Mouse (Mus musculus): ENCODE measurements around the gene N4bp3. TPM values are rescaled to one million over a fixed set of nuclear protein-coding genes. Genes with fewer than 3 reads are reported as not detected.

The N4bp3 gene
- total RNA-seq, 2 experiments from 2014 or later: 22.1 to 23.1 TPM

GRCm38 (mm10) chr11:51609266-51609909 is 41.3 kb downstream of the N4bp3 start:
- no peak for DNase-seq
- intact Hi-C loops (cut with DNase I): no loop called here

- no peak for DNase-seq
- intact Hi-C loops (cut with DNase I): no loop called here
Observed at GRCm38 (mm10) chr11:51607096-51607738, 43.4 kb downstream of the N4bp3 start.

DNA sequence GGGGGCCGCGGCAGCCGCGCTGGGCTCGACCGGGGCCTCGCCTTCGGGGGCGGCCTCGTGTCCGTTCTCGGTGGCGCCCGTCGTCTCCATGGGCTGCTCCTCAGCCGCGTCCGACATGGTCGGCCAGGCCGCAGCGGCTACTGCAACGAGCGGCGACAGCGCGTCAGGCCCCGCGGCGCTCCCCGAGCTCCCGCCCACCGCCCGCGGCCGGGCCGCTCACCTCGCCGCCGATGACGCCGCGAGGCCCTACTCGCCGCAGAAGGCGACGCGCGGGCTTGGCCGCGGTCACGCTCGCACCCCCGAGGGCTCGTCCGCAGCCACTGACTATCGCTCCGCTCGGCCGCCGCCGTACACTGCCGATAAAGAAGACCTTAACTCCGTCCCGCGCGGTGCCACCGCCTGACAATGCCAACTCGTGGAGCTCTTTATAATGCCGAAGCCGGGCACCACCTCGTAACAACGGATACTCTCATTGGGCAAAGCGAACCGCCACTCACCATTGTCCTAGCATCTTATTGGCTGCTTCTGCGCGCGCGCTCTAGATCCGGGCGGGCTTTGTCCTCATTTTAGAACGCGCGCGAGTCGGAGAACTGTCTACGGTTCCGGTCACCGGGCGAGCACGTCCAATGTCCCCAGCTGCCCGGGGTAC is 44.1 kb downstream of the N4bp3 start, which contains the start of gene Hnrnpab:
Gene Hnrnpab (minus strand): TSS at position 401 of the 649 bp plus-strand sequence.
- intact Hi-C loops (cut with DNase I): no loop called here
- DNase-seq: peak; percentile 95 to 97

DNA sequence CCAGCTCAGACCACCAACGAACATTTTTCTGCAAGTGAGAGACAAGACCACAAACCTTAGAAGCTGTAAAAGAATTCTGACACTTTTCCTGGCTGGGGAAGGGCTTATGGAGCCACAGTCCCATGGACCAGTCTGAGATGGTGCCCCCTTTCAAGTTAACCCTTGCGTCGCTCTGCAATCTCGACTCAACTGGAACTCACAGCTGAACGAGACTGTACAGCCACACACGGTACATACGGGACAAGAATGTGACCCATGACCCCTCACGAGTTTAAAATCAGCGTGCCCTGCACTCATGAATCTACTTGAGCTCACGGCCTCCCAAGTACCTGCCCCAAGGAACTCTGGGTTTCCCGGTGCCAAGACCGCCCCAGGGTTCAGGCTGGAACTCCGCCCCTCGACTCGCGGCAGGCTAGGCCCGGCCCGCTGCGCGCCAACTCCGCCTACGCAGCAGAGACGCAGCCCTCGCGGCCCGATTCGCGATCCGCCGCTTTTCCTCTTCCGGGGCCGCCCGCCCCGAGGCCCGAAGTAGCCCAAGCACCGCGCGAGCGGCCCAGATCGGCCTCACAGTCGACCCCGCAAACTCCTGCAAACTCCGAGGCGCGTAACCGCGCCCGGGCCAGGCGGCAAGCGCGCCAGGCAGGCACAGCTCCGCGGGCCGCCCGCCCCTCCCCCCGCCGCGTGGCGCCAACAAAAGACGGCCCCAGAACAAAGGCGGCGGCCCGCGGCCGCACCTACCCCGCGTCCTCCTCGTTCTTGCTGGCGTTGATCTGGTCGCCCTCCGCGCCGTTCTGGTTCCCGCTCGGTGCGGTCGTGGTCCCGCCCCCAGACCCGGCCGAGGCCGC is 44.8 kb downstream of the N4bp3 start:
- peak; percentile 91 to 92 for DNase-seq
- intact Hi-C loops (cut with DNase I): no loop called here

DNA sequence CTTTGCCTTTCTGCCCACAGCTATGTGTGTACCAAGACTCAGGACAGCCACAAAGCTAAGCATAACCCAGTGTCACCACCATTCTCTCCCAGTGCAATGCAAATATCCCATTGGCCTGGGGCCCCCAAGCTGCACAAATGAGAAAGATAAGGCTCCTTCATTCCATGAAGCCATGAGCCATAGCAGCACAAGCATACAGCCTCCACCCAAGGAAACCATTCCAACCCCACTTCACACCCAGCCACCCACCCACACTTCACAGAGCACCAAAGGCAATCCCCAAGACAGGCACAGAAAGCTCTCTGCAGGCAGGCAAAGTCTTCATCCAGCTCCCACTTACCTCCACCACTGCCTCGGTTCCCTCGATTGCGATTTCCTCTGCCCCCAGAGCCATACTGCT is 48.4 kb downstream of the N4bp3 start:
- intact Hi-C loops (cut with DNase I): no loop called here
- DNase-seq: no peak

GRCm38 (mm10) chr11:51597553-51597952 is 53.1 kb downstream of the N4bp3 start:
- intact Hi-C loops (cut with DNase I): no loop called here
- no peak for DNase-seq

GRCm38 (mm10) chr11:51595459-51596083 is 55.1 kb downstream of the N4bp3 start:
- no peak for DNase-seq
- intact Hi-C loops (cut with DNase I): no loop called here

GRCm38 (mm10) chr11:51594715-51595350 is 55.8 kb downstream of the N4bp3 start:
- DNase-seq: no peak
- intact Hi-C loops (cut with DNase I): no loop called here

GRCm38 (mm10) chr11:51593849-51594248 is 56.8 kb downstream of the N4bp3 start:
- intact Hi-C loops (cut with DNase I): no loop called here

DNA sequence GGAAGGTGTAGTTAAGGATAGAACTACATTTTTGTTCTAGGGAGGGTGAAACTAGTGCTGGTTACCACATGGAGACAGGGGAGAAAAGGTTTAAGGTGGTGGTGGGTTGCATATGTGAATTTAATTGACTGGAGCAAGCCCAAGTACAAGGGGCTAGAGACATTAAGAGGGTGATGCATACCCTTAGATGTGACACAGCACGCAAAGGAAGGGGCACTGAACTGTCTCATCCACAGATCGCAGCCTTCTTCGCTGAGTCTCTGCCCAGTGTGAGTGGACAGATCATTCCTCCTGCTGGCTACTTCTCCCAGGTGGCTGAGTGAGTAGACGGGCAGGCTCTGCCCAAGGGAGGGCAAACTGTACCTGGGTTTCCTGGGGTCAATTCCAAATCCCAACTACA is 57.3 kb downstream of the N4bp3 start:
- no peak for DNase-seq
- intact Hi-C loops (cut with DNase I): no loop called here

More at GRCm38 (mm10) chr11:51593849-51594248, 56.8 kb downstream of the N4bp3 start:
- no peak for DNase-seq

Other genes with a start within 250 kb of the N4bp3 start
- gene Phykpl, start 66.1 kb downstream of the N4bp3 start, total RNA-seq (2021): 10 to 100 TPM; 10.3 to 10.4 TPM
- gene Hnrnpab, start 44.0 kb downstream of the N4bp3 start, total RNA-seq (2021): 100 to 1,000 TPM; 141 to 163 TPM
- gene Nhp2, start 31.1 kb downstream of the N4bp3 start, total RNA-seq (2021): 10 to 100 TPM; 19.5 to 21.3 TPM
- gene Rmnd5b, start 14.9 kb downstream of the N4bp3 start, total RNA-seq (2021): 10 to 100 TPM; 16.0 to 16.3 TPM
- 1 to 10 TPM; 1.3 to 1.4 TPM for gene D930048N14Rik, start 112 bp upstream of the N4bp3 start, total RNA-seq (2021)
- gene 0610009B22Rik, start 38.0 kb upstream of the N4bp3 start, total RNA-seq (2021): 10 to 100 TPM; 35.8 to 37.3 TPM
- 10 to 100 TPM; 18.3 to 18.4 TPM for gene Sec24a, start 112.8 kb upstream of the N4bp3 start, total RNA-seq (2021)
- gene Sar1b, start 112.8 kb upstream of the N4bp3 start, total RNA-seq (2021): 100 to 1,000 TPM in 1 of 2 experiments, 10 to 100 TPM in 1; 95.8 to 109 TPM
- gene Jade2, start 206.8 kb upstream of the N4bp3 start, total RNA-seq (2021): 1 to 10 TPM; 8.3 to 10.0 TPM